Mouse (Mus musculus) testis, adult 2 months (tissue): ENCODE measurements around the gene Grb2.

Source experiments
- CTCF ChIP-seq: fragments of 200-500 bp; IDR thresholded peaks from 2 replicates; pipeline ENCODE4 v1.5.1; 2012; ENCODE audit warnings: low read depth, mild to moderate bottlenecking, inconsistent platforms, low read length, moderate library complexity; ENCODE audit not compliant: control insufficient read depth, insufficient read depth, insufficient replicate concordance
- POLR2A ChIP-seq: fragments of 200-500 bp; IDR thresholded peaks from 2 replicates; pipeline ENCODE4 v1.6.1; 2012; ENCODE audit warnings: low read depth, mild to moderate bottlenecking, inconsistent platforms, low read length, moderate library complexity; ENCODE audit not compliant: control insufficient read depth

- TF ChIP-seq CTCF (no peak), POLR2A (no peak)
Measured at GRCm38 (mm10) chr11:115723231-115723630, 14.8 kb upstream of the Grb2 start.
